Mouse (Mus musculus) CH12.LX (cell line): Measurements from ENCODE around the gene Pepd. TPM values are rescaled to one million over a fixed set of nuclear protein-coding genes. Genes with fewer than 3 reads are reported as not detected.

Source experiments
- DNase-seq: peaks from one replicate; pipeline ENCODE4 v3.0.0-alpha.2; 2013; ENCODE audit errors: extremely low read depth
- H3K27ac ChIP-seq: 2 replicates; pipeline ENCODE4 v1.5.1; 2012; ENCODE audit warnings: low read depth, mild to moderate bottlenecking, control low read depth, moderate library complexity; ENCODE audit not compliant: insufficient read depth
- H3K27me3 ChIP-seq: replicated peaks from 2 replicates; pipeline ENCODE3; 2012; ENCODE audit warnings: inconsistent platforms
- H3K36me3 ChIP-seq, 2 experiments: replicated peaks in 1 of 2; 2 replicates each; pipeline versions ENCODE3 to v1.6.1; 2012; ENCODE audit warnings: inconsistent platforms in 1 of 2, low read length in 1 of 2, mild to moderate bottlenecking in 1 of 2, mixed read lengths in 1 of 2, moderate library complexity in 1 of 2; ENCODE audit not compliant: control insufficient read depth in 1 of 2, insufficient read depth in 1 of 2
- H3K4me1 ChIP-seq, 2 experiments: 2 replicates each; pipeline ENCODE4 v1.6.1; 2012; ENCODE audit warnings: inconsistent platforms in 1 of 2, moderate library complexity in 1 of 2; ENCODE audit not compliant: insufficient read depth in 2 of 2, control insufficient read depth in 1 of 2
- H3K4me2 ChIP-seq: 2 replicates; pipeline ENCODE4 v1.6.1; 2012; ENCODE audit warnings: low read depth, mild to moderate bottlenecking, control low read depth; ENCODE audit not compliant: poor library complexity, insufficient read depth, severe bottlenecking
- H3K4me3 ChIP-seq, 3 experiments: fragments of 150-350 bp in 1 of 3; sonication (generic) in 1 of 3; replicated peaks in 1 of 3; 2 replicates each; pipeline versions ENCODE3 to v1.5.1; 2011 to 2012; ENCODE audit warnings: low read depth in 2 of 3, low read length in 2 of 3, mild to moderate bottlenecking in 2 of 3, moderate library complexity in 2 of 3, control low read depth in 1 of 3, improper control_type of control experiment in 1 of 3, inconsistent platforms in 1 of 3, mixed read lengths in 1 of 3; ENCODE audit not compliant: poor library complexity in 1 of 3
- H3K79me2 ChIP-seq: replicated peaks from 2 replicates; pipeline ENCODE4 v1.6.1; 2012; ENCODE audit warnings: mild to moderate bottlenecking, moderate library complexity; ENCODE audit not compliant: control insufficient read depth, poor library complexity, insufficient read depth, severe bottlenecking; ENCODE audit errors: extremely low read depth
- H3K9ac ChIP-seq: 2 replicates; pipeline ENCODE4 v1.6.1; 2012; ENCODE audit warnings: low read depth, mild to moderate bottlenecking, control low read depth, moderate library complexity; ENCODE audit not compliant: insufficient read depth
- H3K9me3 ChIP-seq: replicated peaks from 2 replicates; pipeline ENCODE3; 2012; ENCODE audit warnings: low read length, inconsistent platforms, mixed read lengths
- BHLHE40 ChIP-seq: IDR thresholded peaks from 2 replicates; pipeline ENCODE4 v1.6.1; 2011; ENCODE audit warnings: mild to moderate bottlenecking, low read depth, low read length, improper control_type of control experiment
- CHD2 ChIP-seq: IDR thresholded peaks from 2 replicates; pipeline ENCODE4 v1.6.1; 2011; ENCODE audit warnings: low read length, improper control_type of control experiment
- CTCF ChIP-seq, 2 experiments: IDR thresholded peaks in 1 of 2; conservative IDR thresholded peaks in 1 of 2; 2 replicates each; pipeline ENCODE4 v1.5.1; 2011 to 2012; ENCODE audit warnings: low read depth in 2 of 2, low read length in 2 of 2, improper control_type of control experiment in 1 of 2, inconsistent platforms in 1 of 2, mild to moderate bottlenecking in 1 of 2, moderate library complexity in 1 of 2
- E2F4 ChIP-seq: IDR thresholded peaks from 2 replicates; pipeline ENCODE4 v1.6.1; 2011; ENCODE audit warnings: low read depth, low read length, improper control_type of control experiment; ENCODE audit not compliant: insufficient replicate concordance
- EP300 ChIP-seq: IDR thresholded peaks from 2 replicates; pipeline ENCODE4 v1.6.1; 2011; ENCODE audit warnings: low read length, improper control_type of control experiment
- ETS1 ChIP-seq: conservative IDR thresholded peaks from 2 replicates; pipeline ENCODE4 v1.6.1; 2012; ENCODE audit warnings: low read depth, mild to moderate bottlenecking, inconsistent platforms, low read length, improper control_type of control experiment, moderate library complexity
- HCFC1 ChIP-seq: IDR thresholded peaks from 2 replicates; pipeline ENCODE4 v1.6.1; 2012; ENCODE audit warnings: low read depth, mild to moderate bottlenecking, inconsistent platforms, low read length, improper control_type of control experiment
- IRF4 ChIP-seq: IDR thresholded peaks from 2 replicates; pipeline ENCODE4 v1.6.1; 2014; ENCODE audit warnings: low read depth, mild to moderate bottlenecking, inconsistent platforms, low read length, improper control_type of control experiment
- KAT2A ChIP-seq: IDR thresholded peaks from 2 replicates; pipeline ENCODE4 v1.6.1; 2012; ENCODE audit warnings: low read length, improper control_type of control experiment, inconsistent platforms; ENCODE audit not compliant: insufficient replicate concordance
- MAX ChIP-seq: IDR thresholded peaks from 2 replicates; pipeline ENCODE4 v1.6.1; 2011; ENCODE audit warnings: low read length, improper control_type of control experiment
- MAZ ChIP-seq: IDR thresholded peaks from 2 replicates; pipeline ENCODE4 v1.6.1; 2012; ENCODE audit warnings: low read depth, mild to moderate bottlenecking, inconsistent platforms, low read length, improper control_type of control experiment, moderate library complexity
- MEF2A ChIP-seq: IDR thresholded peaks from 2 replicates; pipeline ENCODE4 v1.6.1; 2014; ENCODE audit warnings: low read depth, mild to moderate bottlenecking, inconsistent platforms, low read length, improper control_type of control experiment, borderline replicate concordance
- MXI1 ChIP-seq: IDR thresholded peaks from 2 replicates; pipeline ENCODE4 v1.6.1; 2011; ENCODE audit warnings: mild to moderate bottlenecking, low read depth, low read length, improper control_type of control experiment
- MYC ChIP-seq: IDR thresholded peaks from 2 replicates; pipeline ENCODE4 v1.6.1; 2011; ENCODE audit warnings: low read depth, mild to moderate bottlenecking, improper control_type of control experiment, low read length
- NELFE ChIP-seq: IDR thresholded peaks from 2 replicates; pipeline ENCODE4 v1.6.1; 2011; ENCODE audit warnings: low read depth, low read length, improper control_type of control experiment
- NRF1 ChIP-seq: IDR thresholded peaks from 2 replicates; pipeline ENCODE4 v1.6.1; 2014; ENCODE audit warnings: low read depth, mild to moderate bottlenecking, inconsistent platforms, low read length, improper control_type of control experiment, moderate library complexity
- PAX5 ChIP-seq: IDR thresholded peaks from 2 replicates; pipeline ENCODE4 v1.6.1; 2012; ENCODE audit warnings: low read length, inconsistent platforms, mixed read lengths
- RAD21 ChIP-seq: IDR thresholded peaks from 2 replicates; pipeline ENCODE4 v1.6.1; 2011; ENCODE audit warnings: low read depth, mild to moderate bottlenecking, low read length, improper control_type of control experiment, moderate library complexity
- RCOR1 ChIP-seq: conservative IDR thresholded peaks from 2 replicates; pipeline ENCODE4 v1.6.1; 2012; ENCODE audit warnings: low read depth, mild to moderate bottlenecking, inconsistent platforms, low read length, improper control_type of control experiment
- SIN3A ChIP-seq: IDR thresholded peaks from 2 replicates; pipeline ENCODE4 v1.6.1; 2012; ENCODE audit warnings: low read length, improper control_type of control experiment, inconsistent platforms
- SMC3 ChIP-seq: IDR thresholded peaks from 2 replicates; pipeline ENCODE4 v1.6.1; 2011; ENCODE audit warnings: low read depth, low read length, improper control_type of control experiment
- TBP ChIP-seq: conservative IDR thresholded peaks from 2 replicates; pipeline ENCODE4 v1.6.1; 2011; ENCODE audit warnings: low read depth, low read length, improper control_type of control experiment
- TCF12 ChIP-seq: IDR thresholded peaks from 2 replicates; pipeline ENCODE4 v1.6.1; 2014; ENCODE audit warnings: low read depth, mild to moderate bottlenecking, inconsistent platforms, low read length, improper control_type of control experiment
- UBTF ChIP-seq: IDR thresholded peaks from 2 replicates; pipeline ENCODE4 v1.6.1; 2012; ENCODE audit warnings: low read depth, mild to moderate bottlenecking, inconsistent platforms, low read length, improper control_type of control experiment, moderate library complexity
- USF1 ChIP-seq: IDR thresholded peaks from 2 replicates; pipeline ENCODE4 v1.6.1; 2014; ENCODE audit warnings: low read depth, mild to moderate bottlenecking, inconsistent platforms, low read length, improper control_type of control experiment
- ZMIZ1 ChIP-seq: IDR thresholded peaks from 2 replicates; pipeline ENCODE4 v1.6.1; 2012; ENCODE audit warnings: low read depth, mild to moderate bottlenecking, inconsistent platforms, low read length, improper control_type of control experiment
- dilution Hi-C: fragments of 300-500 bp; cut with MboI; formaldehyde crosslinking; loops from 2 replicates; pipeline ENCODE4 v1.14.3; 2020; ENCODE audit warnings: low sequenced_read_pairs; ENCODE audit not compliant: extremely low pct_unique_long_range_greater_than_20kb, extremely low pct_ligation_motif_present
- in situ Hi-C: fragments of 300-500 bp; cut with MboI; formaldehyde crosslinking; loops from 3 replicates; pipeline ENCODE4 v1.14.3; 2019; ENCODE audit warnings: low sequenced_read_pairs, low pct_ligation_motif_present, low pct_unique_long_range_greater_than_20kb, mixed read lengths
- polyA plus RNA-seq: library from polyadenylated mRNA; unstranded; fragments of >175 nt; gene quantifications from 2 replicates; pipeline ENCODE4 v1.2.1, GENCODE M21; 2012; ENCODE audit warnings: low read depth; ENCODE audit not compliant: insufficient read length
- total RNA-seq, 2 experiments: library from RNA; depleted of rRNA; stranded (reverse); fragments of 300-350 nt in 1 of 2; fragments of >200 nt in 1 of 2; gene quantifications; 2 replicates each; pipeline ENCODE4 v1.2.3; 2012 to 2014

Gene Pepd
- total and polyA plus RNA-seq, 3 experiments, result 52.4 to 68.3 (median 53.5) TPM

- TF ChIP-seq E2F4 (no peak), TCF12 (0 out of 2 replicates have a peak, but pooled peaks have one; percentile 49), MAX (peak; percentile 67), SMC3 (no peak), PAX5 (no peak), CTCF (conservative IDR thresholded peaks at IDR 0.05 in 1 of 2, IDR thresholded peaks at IDR 0.05 in 1 of 2; ENCODE audit: low read depth in 2 of 2, low read length in 2 of 2) (no peak), ETS1 (peak; percentile 78), RCOR1 (no peak), CHD2 (no peak; the same call in 1 of the 2 replicates), UBTF (no peak), MXI1 (peak; percentile 81), ZMIZ1 (no peak), EP300 (peak; percentile 80), MYC (peak; percentile 66; the same call in 1 of the 2 replicates), BHLHE40 (peak; percentile 41; the same call in 1 of the 2 replicates), RAD21 (no peak), IRF4 (peak; percentile 91), SIN3A (peak; percentile 72), HCFC1 (no peak), MAZ (no peak), MEF2A (no peak), NELFE (no peak), USF1 (no peak), TBP (no peak), KAT2A (no peak), NRF1 (no peak)
- TF ChIP-seq, all 38 proteins: peak for 9
- no peaks in the 10 kb centered on the region for H3K79me2 ChIP-seq
- DNase-seq, result peak; percentile 69
- dilution Hi-C loops, result no loop called here
- H3K9me3 ChIP-seq, result no peaks in the 10 kb centered on the region
- H3K9ac ChIP-seq, result no peak overlapping the region
- in situ Hi-C loops, result no loop called here
- H3K4me2 ChIP-seq, result no peak overlapping the region
- peak overlapping the region; percentile 22; the same call in 1 of the 2 replicates for H3K27ac ChIP-seq
- peaks cover 6 to 51% of the 10 kb centered on the region in 2 experiments for H3K36me3 ChIP-seq
- no peaks in the 10 kb centered on the region for H3K27me3 ChIP-seq
- H3K4me3 ChIP-seq, result peak overlapping the region in 1 of 3 experiments; percentile 24
- H3K4me1 ChIP-seq, result peaks cover 14 to 45% of the 10 kb centered on the region in 2 experiments
Measured at GRCm38 (mm10) chr7:34918416-34918815, 6.2 kb downstream of the Pepd start.
